Mouse (Mus musculus) forebrain, embryonic 10.5 days (tissue): ENCODE results near the gene Usp49. TPM values are rescaled to one million over a fixed set of nuclear protein-coding genes. Genes with fewer than 3 reads are reported as not detected.

ENCODE experiments used
- DNase-seq: peaks from one replicate; pipeline ENCODE4 v3.0.0-alpha.2; 2017; ENCODE audit warnings: low spot score; ENCODE audit errors: extremely low spot score
- H3K27ac ChIP-seq: fragments of 300-500 bp; sonication (generic); 2 replicates; pipeline ENCODE4 v1.5.1; 2016; ENCODE audit warnings: mild to moderate bottlenecking
- H3K27me3 ChIP-seq: fragments of 300-500 bp; sonication (generic); 2 replicates; pipeline ENCODE4 v1.6.1; 2016; ENCODE audit warnings: mild to moderate bottlenecking; ENCODE audit not compliant: poor library complexity, severe bottlenecking
- H3K36me3 ChIP-seq: fragments of 300-500 bp; sonication (generic); replicated peaks from 2 replicates; pipeline ENCODE4 v1.6.1; 2016; ENCODE audit warnings: mild to moderate bottlenecking, moderate library complexity
- H3K4me1 ChIP-seq: fragments of 300-500 bp; sonication (generic); 2 replicates; pipeline ENCODE4 v1.6.1; 2016
- H3K4me3 ChIP-seq: fragments of 300-500 bp; sonication (generic); 2 replicates; pipeline ENCODE4 v1.5.1; 2016; ENCODE audit warnings: mild to moderate bottlenecking, moderate library complexity
- H3K9me3 ChIP-seq: fragments of 300-500 bp; sonication (generic); 2 replicates; pipeline ENCODE4 v1.6.1; 2016; ENCODE audit warnings: mild to moderate bottlenecking, moderate library complexity
- WGBS: fragments of 180-500 bp; shearing (Covaris S2); methylation state at CpG from one replicate; pipeline ENCODE4 v1.1.7; 2016; 5-methylcytosine and 5-hydroxymethylcytosine counted together
- polyA plus RNA-seq: library from polyadenylated mRNA; unstranded; fragments of >200 nt; fragmentation: Nextera tagmentation; extraction: Ambion mirVana; gene quantifications from 2 replicates; pipeline ENCODE4 v1.2.1, GENCODE M21; 2016

Gene Usp49
- polyA plus RNA-seq, 1 experiment from 2014 or later = 6.0 TPM

DNA sequence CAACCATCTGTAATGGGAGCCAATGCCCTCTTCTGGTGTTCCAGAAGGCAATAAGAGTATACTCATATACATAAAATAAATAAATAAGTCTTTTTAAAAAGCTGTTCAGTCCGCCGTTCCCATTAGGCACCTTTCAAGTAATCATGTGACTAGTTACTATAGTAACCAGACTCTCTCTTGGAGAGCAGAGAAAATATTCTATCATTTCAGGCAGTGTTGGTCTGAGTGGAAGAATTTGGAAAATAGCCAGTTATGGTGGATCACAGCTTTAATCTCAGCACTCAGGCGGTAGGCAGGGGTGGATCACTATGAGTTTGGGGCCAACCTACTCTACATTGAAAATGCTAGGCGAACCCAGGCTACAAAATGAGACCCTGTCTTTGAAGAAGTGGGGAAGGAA is 38.7 kb downstream of the Usp49 start:
- H3K27me3 ChIP-seq = peaks cover 51% of the 10 kb centered on the region
- 89% methylated on average over 4 of the region's 4 CpGs for WGBS

DNA sequence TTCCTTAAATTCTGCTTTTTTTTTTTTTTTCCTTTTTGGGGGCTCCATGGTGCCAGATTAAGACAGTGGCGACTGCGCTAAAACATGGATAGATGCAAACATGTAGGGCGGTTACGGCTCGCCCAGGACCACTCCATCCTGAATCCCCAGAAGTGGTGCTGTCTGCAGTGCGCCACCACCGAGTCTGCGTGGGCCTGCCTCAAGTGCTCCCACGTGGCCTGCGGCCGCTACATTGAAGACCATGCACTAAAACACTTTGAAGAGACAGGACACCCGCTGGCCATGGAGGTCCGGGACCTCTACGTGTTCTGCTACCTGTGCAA is 41.5 kb downstream of the Usp49 start:
- Histone ChIP-seq H3K27me3 (peaks cover 49% of the 10 kb centered on the region), H3K27ac (peak overlapping the region; percentile 69), H3K9me3 (no peaks in the 10 kb centered on the region), H3K4me1 (peaks cover 42% of the 10 kb centered on the region), H3K36me3 (peaks cover 20% of the 10 kb centered on the region), H3K4me3 (peak overlapping the region; percentile 59)
- DNase-seq = no peak
- WGBS = 9% methylated on average over 14 of the region's 14 CpGs

More for the DNA sequence above, 38.7 kb downstream of the Usp49 start:
- Histone ChIP-seq H3K36me3 (peaks cover 7% of the 10 kb centered on the region), H3K9me3 (no peaks in the 10 kb centered on the region), H3K4me3 (no peak overlapping the region), H3K4me1 (peaks cover 45% of the 10 kb centered on the region), H3K27ac (no peak overlapping the region)
- no peak for DNase-seq

DNA sequence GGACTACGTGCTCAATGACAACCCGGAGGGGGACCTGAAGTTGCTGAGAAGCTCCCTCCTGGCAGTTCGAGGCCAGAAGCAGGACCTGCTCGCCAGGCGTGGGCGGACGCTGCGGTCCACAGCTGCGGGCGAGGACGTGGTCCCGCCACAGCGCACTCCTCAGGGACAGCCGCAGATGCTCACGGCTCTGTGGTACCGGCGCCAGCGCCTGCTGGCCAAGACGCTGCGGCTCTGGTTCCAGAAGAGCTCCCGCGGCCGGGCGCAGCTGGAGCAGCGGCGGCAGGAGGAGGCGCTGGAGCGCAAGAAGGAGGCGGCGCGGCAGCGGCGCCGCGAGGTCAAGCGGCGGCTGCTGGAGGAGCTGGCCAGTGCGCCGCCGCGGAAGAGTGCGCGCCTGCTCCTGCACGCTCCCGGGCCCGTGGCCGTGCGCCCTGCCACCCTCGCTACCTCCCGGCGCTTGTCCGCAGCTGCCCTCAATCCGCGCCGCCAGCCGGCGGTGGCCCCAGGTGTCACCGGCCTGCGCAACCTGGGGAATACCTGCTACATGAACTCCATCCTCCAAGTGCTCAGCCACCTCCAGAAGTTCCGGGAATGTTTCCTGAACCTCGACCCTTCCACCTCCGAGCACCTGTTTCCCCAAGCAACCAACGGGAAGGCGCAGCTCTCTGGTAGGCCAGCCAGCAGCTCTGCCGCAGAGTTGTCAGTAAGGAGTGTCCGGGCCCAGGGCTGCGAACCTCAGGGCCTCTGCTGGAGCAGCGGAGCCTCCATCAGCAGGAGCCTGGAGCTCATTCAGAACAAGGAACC is 42.0 kb downstream of the Usp49 start:
- WGBS = 4% methylated on average over 59 of the region's 68 CpGs
- H3K4me3 ChIP-seq = peak overlapping the region; percentile 59
- no peaks in the 10 kb centered on the region for H3K9me3 ChIP-seq
- peaks cover 23% of the 10 kb centered on the region for H3K36me3 ChIP-seq
- peaks cover 42% of the 10 kb centered on the region for H3K4me1 ChIP-seq
- peak overlapping the region; percentile 69 for H3K27ac ChIP-seq
- peaks cover 49% of the 10 kb centered on the region for H3K27me3 ChIP-seq
- peak; percentile 49 for DNase-seq

DNA sequence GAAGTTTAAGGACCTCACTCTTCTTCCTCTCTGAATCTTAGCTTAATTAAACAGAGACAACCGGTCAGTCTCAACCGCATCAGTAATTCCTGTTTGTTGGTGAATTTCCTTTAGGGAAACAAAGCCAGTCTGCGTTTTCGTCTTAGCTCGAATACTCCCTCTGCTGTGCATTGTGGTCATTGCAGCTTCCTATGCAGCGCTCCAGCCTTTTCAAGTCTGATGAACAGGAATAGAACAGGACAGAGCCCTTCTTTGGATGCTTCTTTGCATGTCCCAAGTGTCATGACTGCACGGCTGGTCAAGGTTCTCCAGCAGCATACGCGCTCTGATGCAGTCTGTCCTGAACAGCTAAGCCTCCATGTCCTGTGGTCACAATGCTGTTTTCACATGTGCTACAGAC is 46.1 kb downstream of the Usp49 start:
- peaks cover 57% of the 10 kb centered on the region for H3K36me3 ChIP-seq
- peaks cover 28% of the 10 kb centered on the region for H3K27me3 ChIP-seq
- no peak overlapping the region for H3K27ac ChIP-seq
- WGBS = 23% methylated on average over 9 of the region's 9 CpGs
- no peak overlapping the region for H3K4me3 ChIP-seq
- DNase-seq = peak; percentile 62
- H3K4me1 ChIP-seq = peaks cover 35% of the 10 kb centered on the region
- H3K9me3 ChIP-seq = no peaks in the 10 kb centered on the region

DNA sequence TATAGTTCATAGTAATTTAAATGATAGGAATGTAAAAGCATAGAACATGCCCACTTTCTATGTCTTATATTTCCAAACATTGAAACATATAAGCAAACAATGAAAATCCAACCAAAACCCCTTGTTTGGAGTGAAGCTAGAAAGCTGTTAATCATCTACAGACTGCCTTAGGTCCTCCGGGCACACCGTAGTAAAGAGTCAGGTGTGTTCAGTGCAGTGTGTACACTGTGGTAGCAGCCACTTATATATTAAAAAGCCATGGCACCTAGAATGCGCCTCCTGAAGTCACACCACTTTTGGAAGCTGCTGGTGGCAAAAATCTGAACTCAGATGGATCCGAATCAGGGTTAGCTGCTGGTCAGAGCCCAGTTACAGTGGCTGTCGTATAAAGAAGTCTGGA is 47.7 kb downstream of the Usp49 start:
- peaks cover 11% of the 10 kb centered on the region for H3K27me3 ChIP-seq
- peaks cover 18% of the 10 kb centered on the region for H3K4me1 ChIP-seq
- no peaks in the 10 kb centered on the region for H3K9me3 ChIP-seq
- H3K4me3 ChIP-seq = no peak overlapping the region
- H3K27ac ChIP-seq = no peak overlapping the region
- peaks cover 70% of the 10 kb centered on the region for H3K36me3 ChIP-seq
- WGBS = 93% methylated on average over 5 of the region's 5 CpGs
- no peak for DNase-seq

DNA sequence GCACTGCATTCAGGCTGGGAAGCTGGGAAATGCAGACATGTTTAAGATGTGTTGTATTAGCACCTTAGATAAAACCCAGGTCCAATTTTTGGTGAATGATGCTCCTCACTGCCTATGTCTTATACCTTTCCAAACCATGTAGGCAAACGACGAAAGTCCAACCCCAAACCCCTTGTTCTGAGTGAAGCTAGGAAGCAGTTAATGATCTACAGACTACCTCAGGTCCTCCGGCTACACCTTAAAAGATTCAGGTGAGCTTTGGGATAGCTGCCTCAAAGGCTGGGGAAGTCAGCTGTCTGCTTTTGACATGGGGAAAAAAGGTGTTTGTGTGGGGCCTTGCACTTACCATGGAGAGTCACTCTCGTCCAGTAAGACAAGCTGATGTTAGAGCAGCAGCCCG is 48.2 kb downstream of the Usp49 start:
- WGBS = 86% methylated on average over 5 of the region's 5 CpGs
- Histone ChIP-seq H3K27ac (no peak overlapping the region), H3K27me3 (peaks cover 6% of the 10 kb centered on the region), H3K4me1 (peaks cover 13% of the 10 kb centered on the region), H3K36me3 (peaks cover 70% of the 10 kb centered on the region), H3K9me3 (no peaks in the 10 kb centered on the region), H3K4me3 (no peak overlapping the region)
- no peak for DNase-seq

DNA sequence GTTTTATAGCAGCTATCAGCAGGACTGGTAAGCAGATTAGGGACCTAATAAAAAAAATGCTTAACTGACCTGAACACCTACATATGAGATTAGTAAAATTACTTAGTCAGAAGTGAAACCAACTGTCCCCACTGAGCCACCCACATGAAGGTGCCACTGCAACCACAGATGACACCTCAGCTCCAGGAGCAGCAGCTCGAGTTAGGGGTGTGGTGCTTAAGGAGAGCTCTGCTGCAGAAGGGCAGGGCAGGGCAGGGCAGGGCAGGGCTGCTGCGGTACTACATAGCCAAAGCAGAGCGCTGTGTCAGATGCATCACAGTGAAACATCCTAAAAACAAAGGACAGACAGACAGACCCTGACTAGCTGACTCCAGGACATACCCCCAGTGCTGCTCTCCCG is 52.3 kb downstream of the Usp49 start:
- DNase-seq = no peak
- WGBS = 91% methylated on average over 4 of the region's 4 CpGs
- no peak overlapping the region for H3K27ac ChIP-seq
- peaks cover 83% of the 10 kb centered on the region for H3K36me3 ChIP-seq
- peaks cover 15% of the 10 kb centered on the region for H3K4me1 ChIP-seq
- no peaks in the 10 kb centered on the region for H3K9me3 ChIP-seq
- no peak overlapping the region for H3K4me3 ChIP-seq
- H3K27me3 ChIP-seq = no peaks in the 10 kb centered on the region

DNA sequence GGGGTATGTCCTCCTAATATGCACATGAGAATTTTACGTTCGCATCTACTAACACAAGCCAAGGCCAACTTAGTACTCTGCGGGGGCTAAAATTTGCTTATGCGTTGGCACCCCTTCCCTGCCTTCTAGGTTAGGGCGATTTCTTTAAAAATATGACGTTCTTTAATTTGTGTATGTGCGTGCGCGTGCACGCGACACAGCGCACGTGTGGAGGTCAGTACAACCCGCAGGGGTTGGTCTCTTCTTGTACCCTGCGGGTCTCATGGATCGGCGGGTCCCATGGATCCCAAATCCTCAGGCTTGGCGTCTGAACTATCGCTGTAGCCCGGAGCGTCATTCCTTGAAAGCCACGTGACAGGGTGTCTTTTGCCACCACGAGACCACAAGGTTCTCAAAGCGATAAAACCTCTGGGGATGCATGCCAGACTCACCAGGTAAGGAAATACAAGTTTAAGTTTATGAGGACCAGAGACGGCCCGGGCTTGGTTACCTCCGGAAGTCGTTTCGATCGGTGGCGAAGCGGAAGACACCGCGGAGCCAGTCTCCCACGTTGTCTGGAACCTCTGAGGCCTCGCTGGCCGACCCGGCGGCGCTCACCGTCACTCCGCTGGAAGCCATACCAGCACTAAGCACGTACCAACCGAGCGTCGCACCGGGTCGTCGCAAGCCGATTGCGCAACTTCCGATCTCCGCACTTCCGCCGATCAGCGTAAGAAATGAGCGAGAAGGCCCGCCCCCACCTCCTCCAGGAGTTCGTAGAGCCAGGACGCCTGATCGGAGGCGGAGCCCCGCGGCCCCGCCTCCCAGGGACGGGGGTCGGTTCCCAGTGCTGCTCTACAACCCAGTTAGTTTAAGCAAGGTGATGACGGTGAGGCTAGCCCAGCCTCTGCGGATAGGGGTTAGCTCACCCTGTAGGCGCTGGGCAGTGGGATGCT is 57.2 kb downstream of the Usp49 start:
- Histone ChIP-seq H3K9me3 (no peaks in the 10 kb centered on the region), H3K36me3 (peaks cover 39% of the 10 kb centered on the region), H3K27me3 (peaks cover 36% of the 10 kb centered on the region), H3K4me1 (peaks cover 34% of the 10 kb centered on the region), H3K4me3 (peak overlapping the region; percentile 87), H3K27ac (peak overlapping the region; percentile 92)
- peak; percentile 93 for DNase-seq
- WGBS = under 1% methylated on average over 70 of the region's 70 CpGs

DNA sequence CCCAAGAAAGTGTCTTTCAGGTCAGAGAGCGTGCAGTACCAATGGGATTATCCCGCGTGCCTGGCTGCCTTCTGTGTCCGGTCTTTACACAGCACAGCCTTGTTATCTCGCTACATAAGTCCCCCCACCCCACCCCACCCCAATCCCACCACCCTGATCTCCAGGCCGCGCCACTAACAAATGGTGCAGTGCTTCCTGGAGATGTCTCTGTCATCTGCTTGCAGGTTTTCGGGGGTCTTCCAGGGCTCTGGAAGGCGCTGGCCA is 57.8 kb downstream of the Usp49 start, which contains the start of gene Tomm6:
Gene Tomm6, minus strand, starts transcription at position 43 of the 264 bp plus-strand sequence.
- WGBS = under 1% methylated on average over 9 of the region's 9 CpGs
- H3K27me3 ChIP-seq = peaks cover 42% of the 10 kb centered on the region
- H3K4me3 ChIP-seq = peak within 1 kb of the TSS; percentile 87
- H3K27ac ChIP-seq = peak within 1 kb of the TSS; percentile 92
- no peak for DNase-seq
- H3K9me3 ChIP-seq = no peaks in the 10 kb centered on the region
- peaks cover 33% of the 10 kb centered on the region for H3K36me3 ChIP-seq
- H3K4me1 ChIP-seq = peaks cover 35% of the 10 kb centered on the region

DNA sequence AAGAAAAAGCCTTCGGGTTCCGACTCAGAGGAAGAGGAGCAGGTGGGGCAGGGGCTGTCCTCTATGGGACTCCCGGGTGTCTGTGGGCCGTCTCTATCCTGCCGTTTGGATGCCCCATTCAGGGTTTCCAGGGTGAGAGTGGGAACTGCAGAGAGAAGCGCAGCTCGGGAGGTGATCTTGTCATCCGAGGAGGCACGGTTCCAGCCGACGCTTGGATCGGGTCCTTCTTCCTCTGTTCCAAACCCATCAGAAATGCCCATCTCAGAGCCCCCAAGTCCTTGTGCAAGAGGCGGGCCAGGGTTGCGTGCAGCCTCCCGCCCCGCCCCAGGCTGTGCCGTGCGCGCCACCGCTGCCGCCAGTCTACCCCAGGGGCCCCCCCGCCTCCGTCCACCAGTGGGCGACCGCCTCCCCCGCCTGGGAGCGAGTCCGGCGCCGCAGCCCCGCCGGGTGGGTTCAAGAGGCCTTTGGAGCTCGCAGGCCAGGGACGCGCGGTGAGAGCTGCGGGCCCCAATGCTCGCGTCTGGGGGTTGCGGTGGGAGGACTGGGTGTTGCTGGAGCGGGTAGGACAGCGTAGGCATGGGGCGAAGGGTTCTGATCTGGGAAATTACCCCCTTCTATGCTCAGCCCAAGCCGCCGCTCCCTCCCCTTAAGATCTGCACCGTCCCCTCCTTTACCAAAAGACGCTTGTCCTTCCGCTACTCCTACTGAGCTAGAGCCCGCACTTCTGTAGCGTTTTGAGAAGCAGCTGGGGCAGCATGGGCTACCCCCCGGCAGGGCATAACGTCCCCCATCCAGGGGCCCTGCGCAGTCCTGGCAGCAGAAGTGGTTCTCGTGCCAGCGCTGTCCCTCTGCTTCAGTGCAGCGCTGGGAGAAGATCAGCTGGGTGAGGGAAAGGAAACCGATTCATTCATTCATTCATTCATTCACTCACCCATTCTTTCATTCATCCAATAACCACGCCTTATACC is 58.4 kb downstream of the Usp49 start, which contains the start of gene Frs3:
Gene Frs3, plus strand, starts transcription at position 423 of the 968 bp plus-strand sequence.
- peaks cover 41% of the 10 kb centered on the region for H3K4me1 ChIP-seq
- under 1% methylated on average over 58 of the region's 58 CpGs for WGBS

DNA sequence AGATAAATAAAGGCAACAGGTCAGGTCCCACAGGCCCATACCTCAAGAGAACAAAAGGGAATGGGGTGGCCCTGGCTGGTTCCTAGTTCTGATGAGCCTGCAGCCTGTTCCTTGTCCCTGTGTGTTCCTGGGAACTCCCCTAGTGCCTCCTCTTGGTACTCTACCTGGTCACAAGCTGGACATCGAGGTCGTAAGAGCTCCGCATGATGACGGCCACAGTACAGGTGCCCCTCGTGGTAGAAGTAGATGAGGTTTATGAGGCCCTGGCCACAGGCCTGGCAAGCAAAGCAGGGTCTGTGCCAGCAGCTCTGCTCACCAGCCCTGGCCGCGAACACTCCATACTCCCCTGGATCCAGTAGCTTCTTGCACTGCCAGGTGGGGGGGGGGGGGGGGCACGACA is 59.4 kb downstream of the Usp49 start:
- 87% methylated on average over 8 of the region's 8 CpGs for WGBS
- no peaks in the 10 kb centered on the region for H3K9me3 ChIP-seq
- no peak for DNase-seq

More for the DNA sequence above, 58.4 kb downstream of the Usp49 start, which contains the start of gene Frs3:
- H3K27me3 ChIP-seq = peaks cover 48% of the 10 kb centered on the region
- no peaks in the 10 kb centered on the region for H3K9me3 ChIP-seq
- H3K27ac ChIP-seq = peak within 1 kb of the TSS; percentile 92
- peak within 1 kb of the TSS; percentile 87 for H3K4me3 ChIP-seq
- H3K36me3 ChIP-seq = peaks cover 26% of the 10 kb centered on the region
- peak; percentile 69 for DNase-seq

DNA sequence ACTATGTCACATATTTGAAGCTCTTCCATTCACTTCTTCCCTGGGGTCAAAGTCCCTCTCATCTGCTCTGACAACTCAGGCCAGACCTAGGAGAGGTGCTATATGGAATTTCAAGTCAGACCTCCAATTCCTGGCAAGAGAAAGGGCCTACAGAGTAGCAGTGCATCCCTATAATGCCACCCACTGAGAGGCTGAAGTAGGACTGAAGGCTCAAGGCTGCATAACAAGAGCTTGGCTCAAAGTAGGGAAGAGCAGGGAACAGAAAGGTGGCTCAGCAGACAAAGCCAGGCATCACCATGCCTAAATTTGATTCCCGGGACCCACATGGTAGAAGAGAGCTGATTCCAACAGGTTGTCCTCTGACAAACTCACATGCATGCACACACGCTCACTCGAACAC is 61.2 kb downstream of the Usp49 start:
- peaks cover 60% of the 10 kb centered on the region for H3K27me3 ChIP-seq
- peaks cover 49% of the 10 kb centered on the region for H3K4me1 ChIP-seq
- no peaks in the 10 kb centered on the region for H3K9me3 ChIP-seq
- DNase-seq = no peak
- H3K4me3 ChIP-seq = no peak overlapping the region
- WGBS = 96% methylated on average over 3 of the region's 3 CpGs
- H3K36me3 ChIP-seq = no peaks in the 10 kb centered on the region
- H3K27ac ChIP-seq = no peak overlapping the region

More for the DNA sequence above, 59.4 kb downstream of the Usp49 start:
- H3K4me1 ChIP-seq = peaks cover 49% of the 10 kb centered on the region
- H3K27me3 ChIP-seq = peaks cover 49% of the 10 kb centered on the region
- no peak overlapping the region for H3K27ac ChIP-seq
- peak overlapping the region; percentile 87; the same call in 1 of the 2 replicates for H3K4me3 ChIP-seq
- peaks cover 16% of the 10 kb centered on the region for H3K36me3 ChIP-seq
